Mouse (Mus musculus): ENCODE data around the gene H2al2a. TPM values are rescaled to one million over a fixed set of nuclear protein-coding genes. Genes with fewer than 3 reads are reported as not detected.
"Not testable (repeated sequence)": the region's sequence is repeated elsewhere in the genome, so short reads cannot be mapped to it uniquely, and the experiment has no call there.

The H2al2a gene
- polyA plus RNA-seq, 1 experiment from 2014 or later: not detected

- 0 out of 2 replicates have a peak, but pooled peaks have one; percentile 52 for ATAC-seq (ENCODE audit: low FRiP score, low TSS enrichment)
- Histone ChIP-seq H3K27me3 (ENCODE audit: control insufficient read depth, insufficient read depth, low read length) (no peaks in the 10 kb centered on the region), H3K4me3 (ENCODE audit: low read depth, low read length) (no peak overlapping the region), H3K4me2 (replicated peaks; ENCODE audit: low read depth) (no peak overlapping the region), H3K4me1 (replicated peaks; ENCODE audit: control insufficient read depth, insufficient read depth) (no peaks in the 10 kb centered on the region), H3K27ac (replicated peaks) (no peak overlapping the region), H3K9ac (ENCODE audit: low read length) (no peak overlapping the region), H3K36me3 (ENCODE audit: control insufficient read depth, insufficient read depth, low read length) (no peaks in the 10 kb centered on the region), H3K9me3 (ENCODE audit: control insufficient read depth, low read length) (no peaks in the 10 kb centered on the region)
- TF ChIP-seq EP300 (optimal IDR thresholded peaks at IDR 0.05): no peak
- TF ChIP-seq CTCF (IDR thresholded peaks at IDR 0.05; ENCODE audit: low read depth): no peak
- no peak for DNase-seq (ENCODE audit: low spot score)
Measured at GRCm38 (mm10) chr2:17970187-17970586, 26.6 kb downstream of the H2al2a start.

- WGBS: 74% methylated on average over 2 of the region's 2 CpGs
- TF ChIP-seq EP300 (optimal IDR thresholded peaks at IDR 0.05) (no peak), CTCF (IDR thresholded peaks at IDR 0.05; ENCODE audit: low read depth) (no peak)
- DNase-seq (ENCODE audit: low spot score): no peak
Measured at GRCm38 (mm10) chr2:17968571-17968970, 28.2 kb downstream of the H2al2a start.

GRCm38 (mm10) chr2:17968037-17968436 is 28.7 kb downstream of the H2al2a start:
- H3K27ac ChIP-seq (replicated peaks); H3K9me3 ChIP-seq (ENCODE audit: control insufficient read depth, low read length); H3K4me3 ChIP-seq (ENCODE audit: low read depth, low read length); H3K4me1 ChIP-seq (replicated peaks; ENCODE audit: control insufficient read depth, insufficient read depth); H3K36me3 ChIP-seq (ENCODE audit: control insufficient read depth, insufficient read depth, low read length); H3K9ac ChIP-seq (ENCODE audit: low read length); H3K27me3 ChIP-seq (ENCODE audit: control insufficient read depth, insufficient read depth, low read length); DNase-seq (ENCODE audit: low spot score); H3K4me2 ChIP-seq (replicated peaks; ENCODE audit: low read depth): not testable (repeated sequence)
- 71% methylated on average over 3 of the region's 3 CpGs for WGBS
- ATAC-seq (ENCODE audit: low FRiP score, low TSS enrichment): peak; percentile 91

More at GRCm38 (mm10) chr2:17968571-17968970, 28.2 kb downstream of the H2al2a start:
- no peak for ATAC-seq (ENCODE audit: low FRiP score, low TSS enrichment)
- no peak overlapping the region for H3K9ac ChIP-seq (ENCODE audit: low read length)
- no peak overlapping the region for H3K27ac ChIP-seq (replicated peaks)
- H3K4me2 ChIP-seq (replicated peaks; ENCODE audit: low read depth): no peak overlapping the region
- no peaks in the 10 kb centered on the region for H3K4me1 ChIP-seq (replicated peaks; ENCODE audit: control insufficient read depth, insufficient read depth)
- no peaks in the 10 kb centered on the region for H3K9me3 ChIP-seq (ENCODE audit: control insufficient read depth, low read length)
- no peaks in the 10 kb centered on the region for H3K27me3 ChIP-seq (ENCODE audit: control insufficient read depth, insufficient read depth, low read length)
- no peaks in the 10 kb centered on the region for H3K36me3 ChIP-seq (ENCODE audit: control insufficient read depth, insufficient read depth, low read length)
- H3K4me3 ChIP-seq (ENCODE audit: low read depth, low read length): no peak overlapping the region

- Histone ChIP-seq H3K27ac (replicated peaks) (no peak overlapping the region), H3K4me3 (ENCODE audit: low read depth, low read length) (no peak overlapping the region), H3K36me3 (ENCODE audit: control insufficient read depth, insufficient read depth, low read length) (no peaks in the 10 kb centered on the region), H3K27me3 (ENCODE audit: control insufficient read depth, insufficient read depth, low read length) (no peaks in the 10 kb centered on the region), H3K4me1 (replicated peaks; ENCODE audit: control insufficient read depth, insufficient read depth) (no peaks in the 10 kb centered on the region), H3K4me2 (replicated peaks; ENCODE audit: low read depth) (no peak overlapping the region), H3K9ac (ENCODE audit: low read length) (no peak overlapping the region), H3K9me3 (ENCODE audit: control insufficient read depth, low read length) (no peaks in the 10 kb centered on the region)
- DNase-seq (ENCODE audit: low spot score) (no peak), ATAC-seq (ENCODE audit: low FRiP score, low TSS enrichment) (no peak)
- WGBS: 81% methylated on average over 1 of the region's 1 CpGs
- TF ChIP-seq CTCF (IDR thresholded peaks at IDR 0.05; ENCODE audit: low read depth): no peak
- no peak for TF ChIP-seq EP300 (optimal IDR thresholded peaks at IDR 0.05)
Measured at GRCm38 (mm10) chr2:17959501-17959900, 37.3 kb downstream of the H2al2a start.

- no peaks in the 10 kb centered on the region for H3K27me3 ChIP-seq (ENCODE audit: control insufficient read depth, insufficient read depth, low read length)
- H3K9me3 ChIP-seq (ENCODE audit: control insufficient read depth, low read length): no peaks in the 10 kb centered on the region
- DNase-seq (ENCODE audit: low spot score): no peak
- H3K4me1 ChIP-seq (replicated peaks; ENCODE audit: control insufficient read depth, insufficient read depth): no peaks in the 10 kb centered on the region
- H3K27ac ChIP-seq (replicated peaks): no peak overlapping the region
- H3K4me3 ChIP-seq (ENCODE audit: low read depth, low read length): no peak overlapping the region
- 46% methylated on average over 3 of the region's 3 CpGs for WGBS
- no peak overlapping the region for H3K4me2 ChIP-seq (replicated peaks; ENCODE audit: low read depth)
- TF ChIP-seq EP300 (optimal IDR thresholded peaks at IDR 0.05) (no peak), CTCF (IDR thresholded peaks at IDR 0.05; ENCODE audit: low read depth) (no peak)
- ATAC-seq (ENCODE audit: low FRiP score, low TSS enrichment): no peak
- H3K9ac ChIP-seq (ENCODE audit: low read length): no peak overlapping the region
- H3K36me3 ChIP-seq (ENCODE audit: control insufficient read depth, insufficient read depth, low read length): no peaks in the 10 kb centered on the region
Measured at GRCm38 (mm10) chr2:17946875-17947274, 49.9 kb downstream of the H2al2a start.

Other genes with a start within 250 kb of the H2al2a start
- 7.5 and 9.4 TPM in 2 replicates for gene A930004D18Rik, start 40.8 kb upstream of the H2al2a start, polyA plus RNA-seq (2015; fragmentation: Nextera tagmentation; extraction: Ambion mirVana)
- 1.5 and 1.9 TPM in 2 replicates for gene Skida1, start 52.1 kb upstream of the H2al2a start, polyA plus RNA-seq (2015; fragmentation: Nextera tagmentation; extraction: Ambion mirVana)
- 25.9 and 27.4 TPM in 2 replicates for gene Mllt10, start 58.3 kb upstream of the H2al2a start, polyA plus RNA-seq (2015; fragmentation: Nextera tagmentation; extraction: Ambion mirVana)

Measured in stomach, postnatal 0 days (tissue).